Mouse (Mus musculus): Measurements from ENCODE around the gene Twnk. TPM values are rescaled to one million over a fixed set of nuclear protein-coding genes. Genes with fewer than 3 reads are reported as not detected.
A peak's percentile ranks its signal among the peaks of the same experiment; 100 is the strongest.

Gene Twnk
- polyA plus RNA-seq, 1 experiment from 2014 or later, result 28.5 TPM

- peak within 1 kb of the TSS; percentile 80 for H3K4me2 ChIP-seq
- ATAC-seq (ENCODE audit: insufficient number of reproducible peaks, insufficient read depth, low FRiP score, low TSS enrichment, low read depth), result no peak
- peak within 1 kb of the TSS; percentile 50 for H3K4me3 ChIP-seq
- peak within 1 kb of the TSS; percentile 67 for H3K9ac ChIP-seq
- H3K27ac ChIP-seq, result no peak within 1 kb of the TSS
- peaks cover 26% of the 10 kb centered on the region for H3K27me3 ChIP-seq
- H3K36me3 ChIP-seq, result peaks cover 10% of the 10 kb centered on the region
- H3K9me3 ChIP-seq, result no peaks in the 10 kb centered on the region
- H3K4me1 ChIP-seq, result peaks cover 35% of the 10 kb centered on the region
- 80% methylated on average over 5 of the region's 5 CpGs for WGBS
Measured at GRCm38 (mm10) chr19:45045651-45046050, 40.2 kb downstream of the Twnk start, which contains the start of gene Pdzd7. Gene Pdzd7, minus strand, starts transcription at chr19:45045717.

DNA sequence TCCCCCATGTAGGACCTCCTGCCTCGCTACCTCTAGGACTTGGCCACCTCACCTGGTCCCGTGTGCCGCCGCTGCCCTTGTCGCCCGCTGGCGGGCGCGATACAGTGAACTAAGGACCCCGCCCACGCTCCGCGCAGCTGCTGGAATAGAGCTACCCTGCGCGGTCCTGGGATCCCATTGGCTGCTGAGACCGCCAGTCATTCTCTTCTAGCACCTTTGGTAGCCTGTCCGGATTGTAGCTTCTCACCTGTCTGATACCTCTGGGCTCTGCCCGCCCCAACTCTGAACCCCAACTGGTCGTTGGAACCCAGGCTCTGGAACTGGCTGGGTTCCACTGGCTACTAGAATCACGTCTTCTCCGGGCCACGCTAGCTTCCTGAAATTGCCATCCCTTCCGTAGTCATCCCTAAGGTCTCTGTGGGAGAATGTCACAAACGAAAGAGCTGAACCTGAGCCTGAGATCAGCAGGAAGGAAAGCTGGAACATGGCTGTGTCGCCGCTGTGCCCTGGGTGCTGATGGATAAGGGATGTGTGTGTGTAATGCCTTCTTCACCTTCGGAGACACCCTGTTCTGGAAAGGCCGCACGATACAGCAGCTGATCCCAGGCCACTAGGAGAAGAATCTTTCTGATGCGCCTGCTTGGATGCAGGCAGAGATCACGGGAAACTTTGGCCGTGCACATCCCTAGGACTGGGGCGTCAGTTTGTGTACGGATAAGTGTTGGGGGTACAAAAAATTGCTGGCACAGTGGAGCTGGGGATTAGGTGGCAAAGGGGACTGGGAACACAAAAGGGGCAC is 41.3 kb downstream of the Twnk start:
- Histone ChIP-seq H3K9me3 (no peaks in the 10 kb centered on the region), H3K4me1 (peaks cover 35% of the 10 kb centered on the region), H3K27ac (peak overlapping the region; percentile 88), H3K27me3 (peaks cover 21% of the 10 kb centered on the region), H3K9ac (peak overlapping the region; percentile 67), H3K36me3 (peaks cover 18% of the 10 kb centered on the region), H3K4me2 (peak overlapping the region; percentile 80), H3K4me3 (peak overlapping the region; percentile 50)
- 3% methylated on average over 34 of the region's 34 CpGs for WGBS
- 0 out of 2 replicates have a peak, but pooled peaks have one; percentile 28 for ATAC-seq (ENCODE audit: insufficient number of reproducible peaks, insufficient read depth, low FRiP score, low TSS enrichment, low read depth)

- Histone ChIP-seq H3K4me1 (peaks cover 35% of the 10 kb centered on the region), H3K36me3 (peaks cover 26% of the 10 kb centered on the region), H3K27me3 (peaks cover 21% of the 10 kb centered on the region), H3K4me3 (peak within 1 kb of the TSS; percentile 50), H3K9ac (peak within 1 kb of the TSS; percentile 67), H3K4me2 (peak within 1 kb of the TSS; percentile 80), H3K27ac (peak within 1 kb of the TSS; percentile 88), H3K9me3 (no peaks in the 10 kb centered on the region)
- under 1% methylated on average over 26 of the region's 26 CpGs for WGBS
- peak; percentile 76 for ATAC-seq (ENCODE audit: insufficient number of reproducible peaks, insufficient read depth, low FRiP score, low TSS enrichment, low read depth)
Measured at GRCm38 (mm10) chr19:45047417-45047934, 42.0 kb downstream of the Twnk start, which contains the start of gene Sfxn3. Gene Sfxn3, plus strand, starts transcription at chr19:45047503.

DNA sequence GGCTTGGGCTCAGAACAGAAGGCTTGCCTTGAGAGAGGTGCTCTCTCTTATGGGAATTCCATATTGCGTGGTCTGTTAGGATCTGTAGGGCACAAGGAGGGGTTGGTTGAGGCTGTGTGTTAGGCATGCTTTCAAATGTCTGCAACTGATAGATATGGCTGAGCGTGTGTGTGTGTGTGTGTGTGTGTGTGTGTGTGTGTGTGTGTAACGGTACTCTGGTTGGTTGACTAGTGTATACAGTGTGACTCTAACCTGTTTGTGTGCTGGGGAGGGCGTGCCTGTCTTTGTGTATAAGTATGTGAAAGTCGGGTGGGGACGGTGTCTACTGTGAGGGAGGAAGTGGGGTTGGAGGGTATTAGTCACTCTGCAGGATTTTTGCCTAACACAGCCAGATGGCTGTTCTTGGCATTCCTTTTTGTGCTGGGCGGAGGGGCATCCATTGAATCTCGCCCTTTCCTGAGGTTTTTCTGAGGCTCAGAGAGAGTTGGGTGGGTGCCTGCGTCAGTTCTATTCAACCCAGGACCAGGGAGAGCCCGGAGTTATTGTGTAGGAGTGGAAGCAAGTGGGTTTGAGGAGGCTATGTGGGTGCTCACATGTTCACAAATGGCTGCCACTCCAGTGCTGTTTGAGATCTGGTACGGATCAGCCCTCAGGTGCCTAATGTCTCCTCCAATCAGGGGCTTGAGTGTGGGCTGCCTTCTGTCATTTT is 42.6 kb downstream of the Twnk start:
- 27% methylated on average over 11 of the region's 11 CpGs for WGBS
- peak overlapping the region; percentile 88 for H3K27ac ChIP-seq
- H3K4me3 ChIP-seq, result peak overlapping the region; percentile 50
- peak overlapping the region; percentile 80 for H3K4me2 ChIP-seq
- H3K9me3 ChIP-seq, result no peaks in the 10 kb centered on the region
- H3K4me1 ChIP-seq, result peaks cover 35% of the 10 kb centered on the region
- peak; percentile 64 for ATAC-seq (ENCODE audit: insufficient number of reproducible peaks, insufficient read depth, low FRiP score, low TSS enrichment, low read depth)
- H3K27me3 ChIP-seq, result peaks cover 21% of the 10 kb centered on the region
- H3K9ac ChIP-seq, result peak overlapping the region; percentile 67
- peaks cover 32% of the 10 kb centered on the region for H3K36me3 ChIP-seq

GRCm38 (mm10) chr19:45048644-45049365 is 43.3 kb downstream of the Twnk start:
- Histone ChIP-seq H3K4me1 (peaks cover 35% of the 10 kb centered on the region), H3K27me3 (peaks cover 21% of the 10 kb centered on the region), H3K27ac (peak overlapping the region; percentile 88), H3K4me3 (peak overlapping the region; percentile 50), H3K9me3 (no peaks in the 10 kb centered on the region), H3K4me2 (peak overlapping the region; percentile 80), H3K36me3 (peaks cover 39% of the 10 kb centered on the region), H3K9ac (peak overlapping the region; percentile 67)
- WGBS, result 77% methylated on average over 12 of the region's 12 CpGs
- ATAC-seq (ENCODE audit: insufficient number of reproducible peaks, insufficient read depth, low FRiP score, low TSS enrichment, low read depth), result no peak

GRCm38 (mm10) chr19:45049523-45049922 is 44.1 kb downstream of the Twnk start:
- no peak overlapping the region for H3K27ac ChIP-seq
- no peak for ATAC-seq (ENCODE audit: insufficient number of reproducible peaks, insufficient read depth, low FRiP score, low TSS enrichment, low read depth)
- peaks cover 17% of the 10 kb centered on the region for H3K27me3 ChIP-seq
- H3K9ac ChIP-seq, result peak overlapping the region; percentile 67
- WGBS, result 72% methylated on average over 9 of the region's 9 CpGs
- H3K4me2 ChIP-seq, result 0 out of 2 replicates have a peak overlapping the region, but pooled peaks have one; percentile 80
- H3K4me1 ChIP-seq, result peaks cover 37% of the 10 kb centered on the region
- H3K4me3 ChIP-seq, result no peak overlapping the region
- no peaks in the 10 kb centered on the region for H3K9me3 ChIP-seq
- peaks cover 41% of the 10 kb centered on the region for H3K36me3 ChIP-seq

- no peak for ATAC-seq (ENCODE audit: insufficient number of reproducible peaks, insufficient read depth, low FRiP score, low TSS enrichment, low read depth)
- no peak overlapping the region for H3K9ac ChIP-seq
- no peaks in the 10 kb centered on the region for H3K9me3 ChIP-seq
- peaks cover 45% of the 10 kb centered on the region for H3K36me3 ChIP-seq
- H3K27me3 ChIP-seq, result no peaks in the 10 kb centered on the region
- H3K27ac ChIP-seq, result no peak overlapping the region
- no peak overlapping the region for H3K4me2 ChIP-seq
- WGBS, result 88% methylated on average over 8 of the region's 8 CpGs
- H3K4me3 ChIP-seq, result no peak overlapping the region
- peaks cover 43% of the 10 kb centered on the region for H3K4me1 ChIP-seq
Measured at GRCm38 (mm10) chr19:45053451-45053850, 48.0 kb downstream of the Twnk start.

- no peak for ATAC-seq (ENCODE audit: insufficient number of reproducible peaks, insufficient read depth, low FRiP score, low TSS enrichment, low read depth)
- peak overlapping the region; percentile 47; the same call in 1 of the 2 replicates for H3K9ac ChIP-seq
- no peak overlapping the region for H3K4me2 ChIP-seq
- WGBS, result 73% methylated on average over 6 of the region's 6 CpGs
- peaks cover 35% of the 10 kb centered on the region for H3K4me1 ChIP-seq
- no peaks in the 10 kb centered on the region for H3K9me3 ChIP-seq
- no peaks in the 10 kb centered on the region for H3K27me3 ChIP-seq
- no peak overlapping the region for H3K4me3 ChIP-seq
- H3K27ac ChIP-seq, result peak overlapping the region; percentile 75
- H3K36me3 ChIP-seq, result peaks cover 40% of the 10 kb centered on the region
Measured at GRCm38 (mm10) chr19:45054892-45055690, 49.6 kb downstream of the Twnk start.

- H3K9ac ChIP-seq, result peak overlapping the region; percentile 92; the same call in 1 of the 2 replicates
Measured at GRCm38 (mm10) chr19:45056364-45056763, 50.9 kb downstream of the Twnk start.

GRCm38 (mm10) chr19:45056908-45057698 is 51.6 kb downstream of the Twnk start:
- H3K36me3 ChIP-seq, result peaks cover 23% of the 10 kb centered on the region
- no peaks in the 10 kb centered on the region for H3K27me3 ChIP-seq
- peak overlapping the region; percentile 98 for H3K27ac ChIP-seq
- WGBS, result 69% methylated on average over 7 of the region's 7 CpGs
- no peaks in the 10 kb centered on the region for H3K9me3 ChIP-seq
- H3K4me3 ChIP-seq, result peak overlapping the region; percentile 62
- H3K4me2 ChIP-seq, result peak overlapping the region; percentile 77
- peaks cover 35% of the 10 kb centered on the region for H3K4me1 ChIP-seq
- H3K9ac ChIP-seq, result peak overlapping the region; percentile 92
- no peak for ATAC-seq (ENCODE audit: insufficient number of reproducible peaks, insufficient read depth, low FRiP score, low TSS enrichment, low read depth)

More at GRCm38 (mm10) chr19:45056364-45056763, 50.9 kb downstream of the Twnk start:
- 47% methylated on average over 4 of the region's 4 CpGs for WGBS
- no peaks in the 10 kb centered on the region for H3K9me3 ChIP-seq
- H3K4me2 ChIP-seq, result peak overlapping the region; percentile 77; the same call in 1 of the 2 replicates
- H3K27ac ChIP-seq, result peak overlapping the region; percentile 98
- H3K36me3 ChIP-seq, result peaks cover 30% of the 10 kb centered on the region
- no peaks in the 10 kb centered on the region for H3K27me3 ChIP-seq
- H3K4me3 ChIP-seq, result no peak overlapping the region
- H3K4me1 ChIP-seq, result peaks cover 35% of the 10 kb centered on the region
- ATAC-seq (ENCODE audit: insufficient number of reproducible peaks, insufficient read depth, low FRiP score, low TSS enrichment, low read depth), result no peak

Measured in embryonic facial prominence, embryonic 13.5 days (tissue).